Mouse (Mus musculus) MEL-GATA-1-ER (cell line): ENCODE results near the gene Pnrc1.
"Not testable (repeated sequence)": the region's sequence is repeated elsewhere in the genome, so short reads cannot be mapped to it uniquely, and the experiment has no call there.

Source experiments
- DNase-seq: peaks from one replicate; pipeline ENCODE4 v3.0.0-alpha.2; 2012; ENCODE audit warnings: low read depth; ENCODE audit errors: extremely low read depth

Pnrc1 gene

GRCm38 (mm10) chr4:33290002-33290401 lies at the start of gene Pnrc1:
TSS of gene Pnrc1 (minus strand) at chr4:33290163.
- DNase-seq: no peak

- DNase-seq: no peak
These were observed 48.0 kb upstream of the Pnrc1 start for GRCm38 (mm10) chr4:33337999-33338398.

GRCm38 (mm10) chr4:33332956-33333455 lies 43.0 kb upstream of the Pnrc1 start:
- DNase-seq: no peak

- DNase-seq: peak; percentile 39
These were observed 41.2 kb upstream of the Pnrc1 start for GRCm38 (mm10) chr4:33331147-33331546.

- DNase-seq: no peak
These were observed 25.9 kb upstream of the Pnrc1 start for GRCm38 (mm10) chr4:33315840-33316239.

GRCm38 (mm10) chr4:33314150-33314549 lies 24.2 kb upstream of the Pnrc1 start:
- not testable (repeated sequence) for DNase-seq

GRCm38 (mm10) chr4:33310840-33311437 lies 21.0 kb upstream of the Pnrc1 start:
- DNase-seq: peak; percentile 50

- peak; percentile 81 for DNase-seq
These were observed 20.1 kb upstream of the Pnrc1 start, which contains the start of gene Rngtt for GRCm38 (mm10) chr4:33309764-33310757. TSS of gene Rngtt (plus strand) at chr4:33310311.

- no peak for DNase-seq
These were observed 17.2 kb upstream of the Pnrc1 start for GRCm38 (mm10) chr4:33307146-33307545.

- DNase-seq: no peak
These were observed 13.1 kb upstream of the Pnrc1 start for GRCm38 (mm10) chr4:33303057-33303456.

- not testable (repeated sequence) for DNase-seq
These were observed 11.1 kb upstream of the Pnrc1 start for GRCm38 (mm10) chr4:33300891-33301665.

GRCm38 (mm10) chr4:33292409-33293370 lies 2.7 kb upstream of the Pnrc1 start:
- peak; percentile 47 for DNase-seq

- peak; percentile 25 for DNase-seq
These were observed 915 bp upstream of the Pnrc1 start for GRCm38 (mm10) chr4:33290878-33291277.

- no peak for DNase-seq
These were observed 785 bp downstream of the Pnrc1 start for GRCm38 (mm10) chr4:33289106-33289650.

- DNase-seq: no peak
These were observed 4.5 kb downstream of the Pnrc1 start for GRCm38 (mm10) chr4:33285448-33285847.

GRCm38 (mm10) chr4:33284083-33284880 lies 5.7 kb downstream of the Pnrc1 start:
- DNase-seq: no peak

GRCm38 (mm10) chr4:33281891-33282685 lies 7.9 kb downstream of the Pnrc1 start:
- no peak for DNase-seq

GRCm38 (mm10) chr4:33273437-33273836 lies 16.5 kb downstream of the Pnrc1 start:
- no peak for DNase-seq
